ENCODE assay signal across 8 mouse cellular contexts in genomic region chrX:38250352-38250950, GRCm38 (mm10). TPM values are rescaled to one million over a fixed set of nuclear protein-coding genes. Genes with fewer than 3 reads are reported as not detected.
DNase-seq lines count a peak whose midpoint lies in the region; ATAC-seq and TF ChIP-seq lines count a peak whose summit lies in the region.

No protein-coding gene starts in this region.

- peak; percentile 52; the same call in 1 of the 2 replicates for ATAC-seq in heart, postnatal 0 days (ENCODE audit: insufficient read depth, low read depth)
- ATAC-seq in limb, embryonic 13.5 days (ENCODE audit: low FRiP score, low read depth), result 0 out of 2 replicates have a peak, but pooled peaks have one; percentile 45
- ATAC-seq in midbrain, embryonic 16.5 days, result peak; percentile 50

- WGBS in heart, postnatal 0 days, result 13% methylated on average over 18 of the region's 18 CpGs
- 14% methylated on average over 17 of the region's 18 CpGs for WGBS in limb, embryonic 13.5 days
- 21% methylated on average over 18 of the region's 18 CpGs for WGBS in midbrain, embryonic 16.5 days

- no peaks in the 10 kb centered on the region for H3K36me3 ChIP-seq in heart, postnatal 0 days (replicated peaks; ENCODE audit: control insufficient read depth, insufficient read depth, low read length)
- H3K36me3 ChIP-seq in limb, embryonic 13.5 days, result no peaks in the 10 kb centered on the region
- H3K36me3 ChIP-seq in midbrain, embryonic 16.5 days (ENCODE audit: control insufficient read depth, insufficient read depth, low read length), result no peaks in the 10 kb centered on the region

- no peaks in the 10 kb centered on the region for H3K4me1 ChIP-seq in heart, postnatal 0 days (ENCODE audit: control insufficient read depth, insufficient read depth)
- H3K4me1 ChIP-seq in limb, embryonic 13.5 days, result no peaks in the 10 kb centered on the region
- no peaks in the 10 kb centered on the region for H3K4me1 ChIP-seq in midbrain, embryonic 16.5 days (ENCODE audit: control insufficient read depth, insufficient read depth, low read length)

- 0 out of 2 replicates have a peak, but pooled peaks cover 4% of the 10 kb centered on the region for H3K27me3 ChIP-seq in heart, postnatal 0 days (ENCODE audit: control insufficient read depth, insufficient read depth, low read length)
- H3K27me3 ChIP-seq in limb, embryonic 13.5 days, result peaks cover 20% of the 10 kb centered on the region; the same call in 1 of the 2 replicates
- H3K27me3 ChIP-seq in midbrain, embryonic 16.5 days (ENCODE audit: control insufficient read depth, insufficient read depth, low read depth, low read length), result no peaks in the 10 kb centered on the region

- H3K9ac ChIP-seq in heart, postnatal 0 days (replicated peaks; ENCODE audit: low read depth, low read length), result no peak overlapping the region
- no peak overlapping the region for H3K9ac ChIP-seq in limb, embryonic 13.5 days
- no peak overlapping the region for H3K9ac ChIP-seq in midbrain, embryonic 16.5 days (ENCODE audit: low read depth, low read length)

- peak overlapping the region; percentile 50 for H3K4me3 ChIP-seq in heart, postnatal 0 days (ENCODE audit: low read depth, low read length)
- peak overlapping the region; percentile 42 for H3K4me3 ChIP-seq in limb, embryonic 13.5 days
- H3K4me3 ChIP-seq in midbrain, embryonic 16.5 days (ENCODE audit: low read depth, low read length), result peak overlapping the region; percentile 41

- H3K9me3 ChIP-seq in heart, postnatal 0 days (replicated peaks; ENCODE audit: control insufficient read depth, low read length), result no peaks in the 10 kb centered on the region
- H3K9me3 ChIP-seq in limb, embryonic 13.5 days, result no peaks in the 10 kb centered on the region
- H3K9me3 ChIP-seq in midbrain, embryonic 16.5 days (replicated peaks; ENCODE audit: control insufficient read depth, low read length, poor library complexity, severe bottlenecking), result no peaks in the 10 kb centered on the region

- TF ChIP-seq CTCF in heart, postnatal 0 days (IDR thresholded peaks at IDR 0.05; ENCODE audit: low read depth), result peak; percentile 19; the same call in 1 of the 2 replicates

- H3K27ac ChIP-seq in heart, postnatal 0 days (ENCODE audit: low read depth), result no peak overlapping the region
- H3K27ac ChIP-seq in limb, embryonic 13.5 days, result no peak overlapping the region
- H3K27ac ChIP-seq in midbrain, embryonic 16.5 days (ENCODE audit: low read length), result no peak overlapping the region

- no peak for TF ChIP-seq EP300 in heart, postnatal 0 days (IDR thresholded peaks at IDR 0.05; ENCODE audit: low read depth)

- peak overlapping the region; percentile 66 for H3K4me2 ChIP-seq in heart, postnatal 0 days (ENCODE audit: low read depth, low read length)
- peak overlapping the region; percentile 76 for H3K4me2 ChIP-seq in limb, embryonic 13.5 days (replicated peaks)
- peak overlapping the region; percentile 72 for H3K4me2 ChIP-seq in midbrain, embryonic 16.5 days (ENCODE audit: low read length)

- peak; percentile 9 to 17 for DNase-seq in cerebellum, adult 18-20 months
- no peak for DNase-seq in cerebellum, adult 11 months
- DNase-seq in testis, postnatal 10 days (ENCODE audit: low spot score), result peak; percentile 48
- DNase-seq in testis, postnatal 14 days (ENCODE audit: low spot score), result no peak
- DNase-seq in heart, postnatal 0 days (ENCODE audit: low spot score), result peak; percentile 10
- no peak for DNase-seq in adipocyte (ENCODE audit: low spot score)

RNA-seq across cellular contexts. Expression of gene Tmem255a, which starts 1.8 kb away (rescaled TPM):
- 15.7 and 31.9 TPM in 2 replicates for total RNA-seq in heart, postnatal 0 days (2014; rRNA removed; ENCODE audit: low replicate concordance)
- polyA plus RNA-seq in heart, postnatal 0 days (2015; fragmentation: Nextera tagmentation; extraction: Ambion mirVana), result 23.0 and 23.4 TPM in 2 replicates
- 32.4 and 34.0 TPM in 2 replicates for polyA plus RNA-seq in limb, embryonic 13.5 days (2015; fragmentation: Nextera tagmentation; extraction: Ambion mirVana)
- polyA plus RNA-seq in midbrain, embryonic 16.5 days (2015; fragmentation: Nextera tagmentation; extraction: Ambion mirVana), result 24.1 and 24.4 TPM in 2 replicates

Comparison
In these comparisons a context has a peak if more than half of its experiments do, and no peak if none do; other contexts are left out.
1. DNase-seq: peak in cerebellum, adult 18-20 months (2 of 2), testis, postnatal 10 days (single experiment) and heart, postnatal 0 days (single experiment); none in cerebellum, adult 11 months (single experiment), testis, postnatal 14 days (single experiment) and adipocyte (single experiment).
2. Peak in every context shown above with its lines, with median percentiles within 50 percentile points of each other: ATAC-seq, H3K4me2 ChIP-seq and H3K4me3 ChIP-seq.